Mouse (Mus musculus) brain, embryonic 14.5 days (tissue): Measurements from ENCODE around the gene 1700018B08Rik. TPM values are rescaled to one million over a fixed set of nuclear protein-coding genes. Genes with fewer than 3 reads are reported as not detected.
A peak's percentile ranks its signal among the peaks of the same experiment; 100 is the strongest.

ENCODE experiments used
- DNase-seq: peaks from one replicate; pipeline ENCODE4 v3.0.0-alpha.2; 2011; ENCODE audit warnings: low read depth
- CTCF ChIP-seq: fragments of 200-500 bp; IDR thresholded peaks from 2 replicates; pipeline ENCODE4 v1.5.1; 2012; ENCODE audit warnings: inconsistent platforms, mild to moderate bottlenecking, moderate library complexity, borderline replicate concordance; ENCODE audit not compliant: insufficient read depth, insufficient read length; ENCODE audit errors: extremely low read depth
- POLR2A ChIP-seq: fragments of 200-500 bp; IDR thresholded peaks from 2 replicates; pipeline ENCODE4 v1.6.1; 2012; ENCODE audit warnings: mild to moderate bottlenecking, inconsistent platforms, borderline replicate concordance; ENCODE audit not compliant: poor library complexity, insufficient read depth, insufficient read length, severe bottlenecking; ENCODE audit errors: extremely low read depth
- polyA plus RNA-seq: library from polyadenylated mRNA; depleted of rRNA; stranded (reverse); fragments of >200 nt; gene quantifications from 2 replicates; pipeline ENCODE4 v1.2.3, GENCODE M21; 2012

1700018B08Rik gene
- polyA plus RNA-seq, 1 experiment = not detected

DNA sequence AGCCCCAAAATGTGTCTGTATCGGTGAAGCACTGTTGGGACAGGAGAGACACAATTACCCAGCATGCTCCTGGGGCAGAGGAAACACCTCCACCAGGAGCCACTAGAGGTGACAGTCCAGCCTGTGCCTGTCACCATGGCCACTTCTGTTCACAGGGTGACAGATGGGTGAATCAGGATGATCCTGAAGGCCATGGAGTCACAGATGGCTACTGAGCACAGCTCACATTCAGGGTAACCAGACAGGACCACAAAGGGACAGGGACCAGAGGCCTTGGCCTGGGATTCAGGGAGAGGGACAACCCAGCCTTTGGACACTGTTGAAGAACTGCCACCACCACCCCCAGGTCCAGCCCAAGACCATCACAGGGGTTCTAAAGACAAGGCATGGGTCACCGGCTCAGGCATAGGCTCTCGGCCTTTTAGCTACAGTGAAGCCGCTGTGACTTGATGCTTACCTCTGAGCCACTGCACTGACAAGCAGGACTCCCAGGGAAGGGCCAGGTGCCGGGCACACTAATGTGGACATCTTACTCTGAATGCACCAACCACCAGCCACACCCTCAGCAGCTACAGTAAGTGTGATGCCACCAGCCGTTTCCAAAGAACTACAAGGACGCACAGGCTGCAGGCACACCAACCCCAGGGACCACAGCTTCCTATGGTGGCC lies 16.4 kb upstream of the 1700018B08Rik start:
- TF ChIP-seq CTCF = no peak
- no peak for TF ChIP-seq POLR2A
- DNase-seq = no peak

DNA sequence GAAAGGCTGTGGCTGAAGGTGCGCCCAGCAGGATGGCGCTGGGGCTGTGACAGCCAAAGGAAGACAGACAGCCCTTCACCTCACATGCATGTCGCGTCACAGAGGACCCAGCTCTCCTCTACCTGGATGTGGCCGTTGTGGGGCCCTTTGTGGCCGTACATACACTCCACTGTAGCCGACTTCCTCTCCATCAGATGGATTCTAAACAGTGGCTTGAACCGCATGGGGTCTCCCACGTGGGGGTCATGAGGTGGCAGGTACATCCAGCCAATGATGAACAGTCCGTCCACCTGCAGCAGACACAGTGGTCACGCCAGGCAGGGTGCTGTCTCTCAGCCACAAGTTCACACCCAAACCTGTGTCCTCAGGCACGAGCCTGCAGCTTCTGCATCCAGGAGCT lies 15.7 kb upstream of the 1700018B08Rik start:
- TF ChIP-seq POLR2A (no peak), CTCF (no peak)
- DNase-seq = no peak

DNA sequence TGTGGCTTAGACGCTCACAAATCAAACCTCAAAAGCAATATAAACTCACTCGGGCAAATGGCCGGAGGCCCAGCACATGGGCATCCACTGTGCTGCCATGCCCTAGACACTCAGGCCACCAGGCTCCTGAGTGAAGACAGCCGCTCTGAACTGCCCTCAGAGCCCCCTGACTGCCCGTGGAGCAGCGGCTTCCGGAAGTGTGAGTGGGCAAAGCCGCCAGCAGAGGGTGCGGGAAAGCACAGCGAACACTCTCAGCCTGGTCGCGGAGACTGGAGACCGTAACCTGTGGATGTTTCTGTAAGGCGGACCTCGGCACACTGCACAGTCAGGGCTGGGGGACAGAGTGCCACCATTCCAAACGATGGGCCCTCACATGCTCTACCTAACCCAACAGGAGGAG lies 14.4 kb upstream of the 1700018B08Rik start:
- no peak for DNase-seq
- TF ChIP-seq CTCF = no peak
- TF ChIP-seq POLR2A = no peak

DNA sequence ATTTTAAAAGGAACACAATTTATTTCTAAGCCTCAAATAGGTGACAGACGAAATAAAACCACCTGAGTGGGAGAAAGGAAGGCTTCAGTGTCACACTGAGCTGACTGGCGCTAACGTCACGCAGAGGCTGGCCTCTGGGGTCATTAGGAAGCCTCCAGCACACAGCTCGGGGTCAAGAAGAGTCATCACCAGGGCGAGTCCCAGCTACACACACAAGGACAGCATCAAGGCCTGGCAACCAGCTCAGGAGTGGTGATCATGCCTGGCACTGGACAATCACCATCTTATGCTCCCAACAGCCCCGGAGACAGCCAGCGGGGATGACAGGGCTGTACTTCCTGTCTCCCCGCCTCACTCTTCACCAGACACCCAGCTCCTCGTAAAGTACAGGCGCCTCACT lies 13.6 kb upstream of the 1700018B08Rik start:
- DNase-seq = no peak
- TF ChIP-seq CTCF = no peak
- TF ChIP-seq POLR2A = no peak

DNA sequence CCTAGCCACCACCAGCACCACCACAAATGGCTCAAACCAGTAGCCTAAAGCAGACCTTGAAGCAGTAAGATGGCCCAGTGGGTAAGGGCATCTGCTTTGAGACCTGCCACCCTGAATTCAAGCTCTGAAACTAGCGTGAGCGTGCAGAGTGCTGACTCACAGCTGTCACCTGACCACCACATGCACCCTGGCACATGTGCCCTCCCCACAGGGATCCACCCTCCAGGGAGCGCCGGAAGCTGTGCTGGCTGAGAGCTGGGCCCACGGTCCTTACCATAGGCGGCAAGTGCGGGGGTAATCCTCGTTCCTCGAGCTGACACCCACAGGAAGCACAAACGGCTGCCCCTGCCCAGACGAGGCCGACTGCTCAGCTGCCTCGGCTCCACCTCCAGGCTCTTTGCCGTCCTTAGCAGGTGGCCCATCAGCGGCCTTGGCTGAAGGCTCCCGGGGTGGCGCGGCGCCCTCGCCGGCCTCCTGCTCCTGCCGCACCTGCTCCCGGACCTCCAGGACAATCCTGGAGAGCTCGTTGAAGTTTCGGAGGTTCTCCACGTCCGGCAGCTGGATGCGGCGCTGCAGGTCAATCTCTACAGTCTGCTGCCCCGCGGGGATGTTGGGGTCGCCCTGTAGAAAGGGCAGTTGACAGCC lies 9.8 kb upstream of the 1700018B08Rik start:
- TF ChIP-seq POLR2A = no peak
- TF ChIP-seq CTCF = no peak
- DNase-seq = no peak

DNA sequence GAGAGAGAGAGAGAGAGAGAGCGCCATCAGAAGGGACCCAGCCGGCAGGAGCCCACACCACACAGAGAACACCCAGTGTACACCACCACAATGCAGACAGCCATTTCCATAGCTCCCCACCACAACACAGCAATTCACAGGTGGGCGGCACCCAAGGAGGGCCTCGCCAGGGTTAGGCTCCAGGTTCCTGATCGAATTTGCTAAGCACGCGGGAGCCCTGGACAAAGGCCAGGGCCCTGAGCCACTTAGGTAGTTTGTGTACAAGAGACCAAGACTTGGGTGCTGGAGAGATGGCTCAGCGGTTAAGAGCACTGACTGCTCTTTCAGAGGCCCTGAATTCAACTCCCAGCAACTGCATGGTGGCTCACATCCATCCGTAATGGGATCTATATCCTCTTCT lies 8.4 kb upstream of the 1700018B08Rik start:
- TF ChIP-seq CTCF (no peak), POLR2A (no peak)
- no peak for DNase-seq

DNA sequence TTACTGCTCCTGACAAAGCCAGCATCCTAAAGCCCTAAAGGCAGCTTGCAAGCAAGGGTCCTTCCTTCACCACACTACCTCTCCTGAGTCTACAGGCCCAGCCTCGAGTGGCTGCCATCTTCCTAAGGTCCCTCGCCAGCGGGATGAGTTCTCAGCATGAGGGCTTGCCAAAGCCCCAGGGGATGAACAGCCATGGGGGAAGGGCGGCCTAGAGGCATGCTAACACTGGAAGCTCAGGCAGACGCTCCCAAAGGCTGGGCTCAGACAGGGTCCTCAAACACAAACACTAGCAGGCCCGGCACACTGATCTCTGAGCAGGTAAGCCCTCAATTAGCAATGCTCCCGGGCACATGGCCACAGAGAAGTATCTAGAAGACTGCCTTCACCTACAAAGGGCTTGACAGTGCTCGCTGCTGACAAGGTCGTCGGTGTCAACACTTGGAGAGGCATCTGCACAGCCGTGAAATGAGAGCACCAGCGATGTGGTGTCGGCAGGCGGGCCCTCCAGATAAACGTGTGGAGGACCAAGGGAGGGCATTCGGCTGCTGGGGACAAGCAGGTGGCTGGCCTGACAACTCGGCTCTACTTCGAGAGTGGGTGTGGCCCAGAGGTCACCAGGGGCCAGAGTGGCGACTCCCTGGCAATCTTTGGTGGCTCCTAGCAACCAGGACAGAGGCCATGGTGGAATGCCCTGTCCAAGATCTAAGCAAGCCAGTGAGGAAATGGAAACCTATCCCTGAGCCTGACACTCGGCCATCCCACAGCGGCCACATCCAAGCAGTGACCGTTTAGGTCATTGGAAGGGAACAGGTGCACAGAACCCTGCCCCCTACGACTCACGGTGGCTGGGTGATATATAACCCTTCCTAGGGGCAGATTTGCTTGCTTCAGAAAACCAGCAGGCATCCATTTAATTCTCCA lies 7.2 kb upstream of the 1700018B08Rik start:
- TF ChIP-seq POLR2A (no peak), CTCF (no peak)
- DNase-seq = no peak

DNA sequence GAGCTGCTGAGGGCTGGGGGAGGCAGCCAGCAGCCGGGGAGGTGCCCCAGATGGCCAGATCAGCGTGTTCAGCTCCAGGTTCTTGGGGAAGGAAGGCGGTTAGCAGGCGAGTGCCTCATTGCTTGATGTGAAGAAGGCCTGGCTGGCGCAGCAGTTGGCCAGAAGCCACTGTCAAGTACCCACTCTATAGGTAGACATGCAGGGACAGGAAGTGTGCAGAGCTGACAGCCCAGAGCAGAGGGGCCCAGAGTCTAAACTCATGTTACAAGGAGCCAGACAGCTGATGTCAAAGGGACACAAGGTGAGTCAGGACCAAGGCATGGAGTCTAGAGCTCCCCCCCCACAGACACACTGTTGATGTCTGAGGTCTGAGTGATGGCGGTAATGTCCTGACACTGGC lies 5.9 kb upstream of the 1700018B08Rik start:
- TF ChIP-seq CTCF (no peak), POLR2A (no peak)
- no peak for DNase-seq

DNA sequence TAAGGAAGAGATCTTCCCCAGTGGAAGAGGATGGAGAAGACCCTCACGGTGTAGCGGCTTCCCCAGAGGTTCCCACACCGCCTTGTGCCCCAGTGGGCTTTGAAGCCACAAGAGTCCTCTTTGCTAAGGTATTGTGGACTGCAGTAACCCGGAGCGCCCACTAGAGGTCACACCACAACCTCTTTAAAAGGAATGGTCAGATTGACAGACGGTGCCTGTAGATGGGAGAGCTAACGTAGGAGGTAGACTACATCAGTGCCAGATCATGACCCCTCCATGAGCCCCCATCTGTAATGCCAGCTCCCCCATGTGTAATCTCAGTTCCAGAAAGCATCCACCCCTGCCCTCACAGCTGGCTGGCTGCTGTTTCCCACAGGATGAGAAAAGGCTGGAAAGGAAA lies 3.0 kb upstream of the 1700018B08Rik start:
- DNase-seq = peak; percentile 86
- peak; percentile 92; the same call in 1 of the 2 replicates for TF ChIP-seq CTCF
- TF ChIP-seq POLR2A = no peak

DNA sequence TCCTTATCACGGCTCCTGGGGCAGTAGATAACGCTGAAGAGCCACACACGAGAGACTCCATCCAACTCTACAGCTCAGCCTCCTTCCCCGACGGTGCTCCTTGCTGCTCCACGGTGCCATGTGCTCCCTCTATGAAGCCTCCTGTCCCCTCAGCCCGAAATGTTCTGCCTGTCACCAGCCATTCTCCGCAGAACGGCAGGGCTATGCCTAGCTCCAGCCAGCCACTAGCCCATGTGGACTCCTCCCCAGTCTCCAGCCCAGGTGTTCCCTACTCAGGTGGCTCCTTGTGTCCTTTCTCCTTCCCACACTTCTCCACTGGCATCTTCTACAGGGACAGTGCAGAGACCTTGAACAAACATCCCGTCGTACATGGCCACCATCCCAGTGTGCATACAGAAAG lies 816 bp upstream of the 1700018B08Rik start:
- DNase-seq = no peak

DNA sequence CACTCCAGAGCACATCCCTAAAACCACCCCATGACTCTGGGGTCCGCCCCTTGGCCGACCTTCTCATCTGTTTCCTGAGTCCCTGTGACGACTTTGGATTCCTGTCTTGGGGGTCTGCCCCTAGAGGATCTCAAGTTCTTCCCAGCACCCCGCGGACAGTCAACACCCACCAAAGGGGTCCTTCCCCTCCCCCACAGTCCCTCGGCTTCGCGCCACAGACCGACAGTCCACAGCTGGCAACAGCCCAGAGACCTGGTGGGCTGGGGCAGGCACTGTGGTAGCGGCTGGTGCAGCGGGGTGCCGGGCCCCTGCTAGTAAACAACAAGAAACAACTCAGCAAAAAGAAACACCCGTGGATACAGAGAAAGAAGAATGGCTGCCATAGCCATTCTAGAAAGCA lies 1.2 kb downstream of the 1700018B08Rik start:
- DNase-seq = no peak
- no peak for TF ChIP-seq POLR2A
- TF ChIP-seq CTCF = no peak

More for the DNA sequence above, 816 bp upstream of the 1700018B08Rik start:
- TF ChIP-seq CTCF (no peak), POLR2A (no peak)
